In genomic region chr1:53080603-53081002, GRCm38 (mm10) we compare ENCODE assay signal across 23 mouse cellular contexts. TPM values are rescaled to one million over a fixed set of nuclear protein-coding genes. Genes with fewer than 3 reads are reported as not detected.
"Had no signal": no experiment of that assay in that cellular context is flagged by ENCODE, and none has a peak within 500 bp of the region (broad histone marks: within the 10 kb centered on the region; RNA-seq: fewer than 3 reads in every experiment).

No protein-coding gene starts in this region.

- H3K36me3 ChIP-seq: heart, embryonic 10.5 days; heart, embryonic 12.5 days; hindbrain, embryonic 10.5 days; hindbrain, embryonic 12.5 days; intestine, embryonic 15.5 days; limb, embryonic 10.5 days; limb, embryonic 12.5 days; liver, embryonic 13.5 days; liver, embryonic 15.5 days had no signal

- H3K9me3 ChIP-seq: heart, embryonic 10.5 days; heart, embryonic 12.5 days; hindbrain, embryonic 10.5 days; hindbrain, embryonic 12.5 days; intestine, embryonic 15.5 days; limb, embryonic 10.5 days; limb, embryonic 12.5 days; liver, embryonic 13.5 days; liver, embryonic 15.5 days had no signal

- H3K27me3 ChIP-seq: heart, embryonic 12.5 days; hindbrain, embryonic 12.5 days; intestine, embryonic 15.5 days; limb, embryonic 12.5 days; liver, embryonic 13.5 days; liver, embryonic 15.5 days had no signal

- ATAC-seq: hindbrain, embryonic 16.5 days; inflammation-experienced regulatory T-cells, adult 6 months; intestine, embryonic 15.5 days; intestine, postnatal 0 days had no signal

- DNase-seq: heart, postnatal 4 days; kidney, adult 18-20 months; kidney, adult 8-10 months; kidney, postnatal 10 days; kidney, postnatal 25 days; kidney, postnatal 4 days; liver; liver, embryonic 13.5 days had no signal

- H3K4me1 ChIP-seq: heart, embryonic 10.5 days; heart, embryonic 12.5 days; hindbrain, embryonic 10.5 days; hindbrain, embryonic 12.5 days; intestine, embryonic 15.5 days; limb, embryonic 12.5 days; liver, embryonic 13.5 days; liver, embryonic 15.5 days had no signal

- H3K4me3 ChIP-seq: heart, embryonic 10.5 days; heart, embryonic 12.5 days; hindbrain, embryonic 10.5 days; hindbrain, embryonic 12.5 days; intestine, embryonic 15.5 days; layer of hippocampus, adult 2 months; left cerebral cortex, adult 2 months; limb, embryonic 10.5 days; limb, embryonic 12.5 days; liver, embryonic 13.5 days; liver, embryonic 15.5 days had no signal

RNA-seq across cellular contexts. Expression of gene Mstn, which starts 19.2 kb away (rescaled TPM):
- total RNA-seq: heart, postnatal 10 days had no signal
- polyA plus RNA-seq: kidney, embryonic 14.5 days had no signal
